Mouse (Mus musculus) ES-E14 (cell line): ENCODE measurements around the gene Gimap3. TPM values are rescaled to one million over a fixed set of nuclear protein-coding genes. Genes with fewer than 3 reads are reported as not detected.

Source experiments
- DNase-seq: peaks from one replicate; pipeline ENCODE4 v3.0.0-alpha.2; 2013; ENCODE audit warnings: low read depth, low spot score
- H3K27ac ChIP-seq: 2 replicates; pipeline ENCODE4 v1.5.1; 2012; ENCODE audit warnings: low read depth, mild to moderate bottlenecking, low read length, moderate library complexity, mixed read lengths; ENCODE audit not compliant: poor library complexity, insufficient read depth, severe bottlenecking
- H3K36me3 ChIP-seq: 2 replicates; pipeline ENCODE4 v1.6.1; 2012; ENCODE audit warnings: mild to moderate bottlenecking, low read length, moderate library complexity, mixed read lengths; ENCODE audit not compliant: control insufficient read depth, poor library complexity, insufficient read depth, severe bottlenecking
- H3K4me1 ChIP-seq, 2 experiments: fragments of 150-350 bp in 1 of 2; sonication (generic) in 1 of 2; 2 replicates each; pipeline ENCODE4 v1.6.1; 2012; ENCODE audit warnings: low read length in 2 of 2, mild to moderate bottlenecking in 1 of 2, mixed read lengths in 1 of 2; ENCODE audit not compliant: control insufficient read depth in 2 of 2, insufficient read depth in 2 of 2, poor library complexity in 1 of 2
- H3K4me3 ChIP-seq, 2 experiments: fragments of 150-350 bp in 1 of 2; sonication (generic) in 1 of 2; 2 replicates each; pipeline ENCODE4 v1.5.1; 2012; ENCODE audit warnings: low read length in 2 of 2, low read depth in 1 of 2, mild to moderate bottlenecking in 1 of 2, mixed read lengths in 1 of 2; ENCODE audit not compliant: insufficient read depth in 1 of 2, poor library complexity in 1 of 2, severe bottlenecking in 1 of 2
- H3K9ac ChIP-seq: 2 replicates; pipeline ENCODE4 v1.6.1; 2012; ENCODE audit warnings: low read depth, mild to moderate bottlenecking, low read length, mixed read lengths; ENCODE audit not compliant: poor library complexity, insufficient read depth, severe bottlenecking
- H3K9me3 ChIP-seq: fragments of 150-350 bp; sonication (generic); 2 replicates; pipeline ENCODE4 v1.6.1; 2012; ENCODE audit warnings: low read depth, mild to moderate bottlenecking, low read length; ENCODE audit not compliant: control insufficient read depth, insufficient read depth
- CHD2 ChIP-seq: IDR thresholded peaks from 2 replicates; pipeline ENCODE4 v1.6.1; 2014; ENCODE audit warnings: mild to moderate bottlenecking, low read depth, low read length, inconsistent platforms
- HCFC1 ChIP-seq: IDR thresholded peaks from 2 replicates; pipeline ENCODE4 v1.6.1; 2012; ENCODE audit warnings: low read length, inconsistent platforms, borderline replicate concordance; ENCODE audit not compliant: insufficient read depth
- MAFK ChIP-seq: IDR thresholded peaks from 2 replicates; pipeline ENCODE4 v1.6.1; 2014; ENCODE audit warnings: mild to moderate bottlenecking, low read depth, low read length, inconsistent platforms; ENCODE audit not compliant: insufficient read depth
- ZC3H11A ChIP-seq: IDR thresholded peaks from 2 replicates; pipeline ENCODE4 v1.6.1; 2012; ENCODE audit warnings: low read depth, mild to moderate bottlenecking, inconsistent platforms, low read length, borderline replicate concordance
- ZNF384 ChIP-seq: IDR thresholded peaks from 2 replicates; pipeline ENCODE4 v1.6.1; 2012; ENCODE audit warnings: low read depth, low read length, inconsistent platforms
- in situ Hi-C, 2 experiments: fragments of 600-800 bp; cut with MboI; formaldehyde crosslinking; loops; one replicate each; pipeline ENCODE4 v1.15.1; 2025; ENCODE audit warnings: low sequenced_read_pairs in 2 of 2, inconsistent platforms in 1 of 2; ENCODE audit not compliant: unreplicated experiment in 2 of 2
- total RNA-seq: library from RNA; depleted of rRNA; stranded (reverse); fragments of 300-350 nt; gene quantifications from 2 replicates; pipeline ENCODE4 v1.2.3, GENCODE M21; 2012

The Gimap3 gene
- total RNA-seq, 1 experiment, result 0.09 TPM

DNA sequence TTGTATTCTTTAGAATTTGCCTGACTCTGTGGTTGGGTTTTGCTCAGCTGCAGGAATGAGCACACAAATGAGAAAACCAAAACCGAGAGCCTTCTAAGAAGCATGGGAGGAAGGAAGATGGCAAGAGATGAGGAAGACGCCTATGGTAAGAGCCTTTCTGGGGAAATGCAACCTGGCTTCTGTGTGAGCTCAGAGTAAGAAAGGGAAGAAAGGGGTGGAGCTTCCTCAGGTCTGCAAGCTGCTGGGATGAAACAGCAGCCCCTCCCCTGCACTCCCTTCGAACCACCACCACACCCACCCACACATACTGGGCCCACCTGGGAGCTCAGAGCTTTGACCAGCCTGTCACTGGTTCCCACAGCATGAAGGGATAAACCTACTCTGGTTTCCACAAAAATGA is 29.4 kb downstream of the Gimap3 start:
- Histone ChIP-seq H3K4me3 (no peak overlapping the region), H3K27ac (no peak overlapping the region), H3K4me1 (peaks cover 2 to 3% of the 10 kb centered on the region in 2 experiments; a peak in 1 of 4 replicates), H3K9ac (no peak overlapping the region), H3K9me3 (no peaks in the 10 kb centered on the region), H3K36me3 (no peaks in the 10 kb centered on the region)
- in situ Hi-C loops, result no loop called here
- no peak for DNase-seq
- TF ChIP-seq CHD2, result no peak
- no peak for TF ChIP-seq HCFC1
- TF ChIP-seq ZC3H11A, result no peak
- no peak for TF ChIP-seq MAFK
- no peak for TF ChIP-seq ZNF384

DNA sequence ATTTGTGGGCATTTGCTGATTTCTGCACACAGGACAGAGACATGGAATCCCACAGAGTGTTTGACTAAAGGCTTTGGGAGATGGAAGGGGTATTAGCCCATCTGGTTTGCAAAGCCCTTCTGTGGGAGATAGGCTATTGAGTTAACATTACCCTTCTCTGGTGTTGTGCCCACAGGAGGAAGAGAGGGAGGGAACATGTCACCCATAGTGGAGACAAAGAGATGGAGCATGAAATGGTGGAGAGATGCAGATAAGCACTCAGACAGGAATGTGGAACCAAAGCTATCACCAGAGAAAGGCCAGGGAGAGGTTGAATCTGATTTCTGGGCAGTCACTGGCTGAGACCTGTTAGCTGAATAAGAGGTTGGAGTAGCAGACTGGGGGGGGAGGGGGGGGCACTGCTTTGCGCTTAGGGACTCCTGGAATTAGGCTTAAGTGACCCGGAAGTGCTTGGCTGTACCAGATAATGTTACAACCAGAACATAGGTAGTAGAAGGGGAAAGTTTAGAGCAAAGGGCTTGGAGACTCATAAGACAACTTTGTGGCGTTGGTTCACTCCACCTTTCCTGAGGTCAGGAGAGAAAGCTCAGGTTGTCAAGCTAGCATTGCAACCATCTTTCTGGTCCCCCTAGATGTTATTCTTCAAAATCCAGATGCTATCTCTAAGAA is 30.0 kb downstream of the Gimap3 start:
- in situ Hi-C loops, result no loop called here
- no peaks in the 10 kb centered on the region for H3K9me3 ChIP-seq
- no peaks in the 10 kb centered on the region for H3K36me3 ChIP-seq
- no peak overlapping the region for H3K27ac ChIP-seq
- H3K9ac ChIP-seq, result no peak overlapping the region
- TF ChIP-seq ZNF384 (no peak), CHD2 (no peak), ZC3H11A (no peak), HCFC1 (no peak), MAFK (no peak)
- no peak overlapping the region for H3K4me3 ChIP-seq
- peaks cover 2 to 3% of the 10 kb centered on the region in 2 experiments; a peak in 1 of 4 replicates for H3K4me1 ChIP-seq
- no peak for DNase-seq

DNA sequence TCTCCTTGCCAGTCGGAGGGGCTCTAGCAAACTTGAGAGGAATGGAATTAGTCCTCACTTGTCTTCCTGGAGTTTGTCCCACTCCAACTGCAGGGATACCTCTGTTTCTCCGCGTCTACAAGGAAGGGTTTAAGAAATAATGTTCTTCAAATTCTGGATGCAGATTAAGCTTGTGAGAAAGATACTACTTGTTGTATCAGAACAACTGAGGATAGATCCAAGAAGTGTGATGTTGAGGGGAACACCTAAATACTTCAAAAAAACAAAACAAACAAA is 30.9 kb downstream of the Gimap3 start:
- in situ Hi-C loops, result no loop called here
- H3K4me1 ChIP-seq, result peaks cover 2 to 3% of the 10 kb centered on the region in 2 experiments; a peak in 1 of 4 replicates
- no peaks in the 10 kb centered on the region for H3K36me3 ChIP-seq
- no peak overlapping the region for H3K4me3 ChIP-seq
- TF ChIP-seq HCFC1 (no peak), CHD2 (no peak), ZNF384 (no peak), MAFK (no peak), ZC3H11A (no peak)
- no peak overlapping the region for H3K27ac ChIP-seq
- DNase-seq, result no peak
- no peaks in the 10 kb centered on the region for H3K9me3 ChIP-seq
- no peak overlapping the region for H3K9ac ChIP-seq

DNA sequence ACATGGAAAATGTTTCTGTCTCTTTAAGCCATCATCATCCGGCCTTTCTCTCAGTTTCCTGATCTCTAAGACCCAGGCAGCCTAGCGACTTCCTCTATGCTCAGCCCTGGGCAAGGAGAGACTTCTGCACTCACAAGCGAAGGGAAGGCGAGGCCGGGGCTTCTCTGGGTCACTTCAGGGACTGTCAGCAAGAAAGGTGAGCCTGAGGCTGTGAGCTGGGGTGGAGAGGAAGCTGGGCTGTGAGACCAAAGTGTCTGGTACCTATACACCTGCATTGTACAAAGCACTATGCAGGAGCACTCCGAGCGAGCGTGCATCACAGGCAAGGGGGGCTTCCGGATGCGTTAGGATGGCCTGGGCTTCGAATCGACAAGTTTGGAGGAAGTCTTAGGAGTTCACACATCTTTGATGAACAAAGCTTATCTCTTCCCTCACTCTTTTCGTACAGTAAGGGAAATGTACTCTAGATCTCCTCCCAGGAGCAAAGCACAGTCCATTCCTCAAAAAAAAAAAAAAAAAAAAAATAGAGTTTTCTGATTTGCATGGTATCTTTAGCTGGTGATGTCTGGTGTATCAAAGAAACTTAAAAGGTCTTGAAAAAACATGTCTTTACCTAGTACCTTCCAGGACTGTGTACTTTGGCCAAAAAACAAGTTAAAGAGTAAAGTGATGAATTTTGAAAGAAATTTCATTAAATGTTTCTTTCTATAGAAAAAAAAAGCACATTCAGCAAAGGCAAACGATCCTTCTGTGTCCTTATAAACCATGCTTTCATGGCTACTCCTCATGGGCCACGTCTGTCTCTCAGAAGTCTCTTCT is 31.5 kb downstream of the Gimap3 start, which contains the start of gene Gimap1:
Gene Gimap1 (plus strand): TSS at position 94 of the 819 bp plus-strand sequence.
- DNase-seq, result no peak
- no peak within 1 kb of the TSS for H3K4me3 ChIP-seq
- TF ChIP-seq ZC3H11A, result no peak
- TF ChIP-seq MAFK, result no peak
- TF ChIP-seq HCFC1, result no peak
- TF ChIP-seq ZNF384, result no peak
- TF ChIP-seq CHD2, result no peak
- no peak within 1 kb of the TSS for H3K9ac ChIP-seq
- H3K27ac ChIP-seq, result no peak within 1 kb of the TSS
- peaks cover 2 to 3% of the 10 kb centered on the region in 2 experiments; a peak in 1 of 4 replicates for H3K4me1 ChIP-seq
- H3K9me3 ChIP-seq, result no peaks in the 10 kb centered on the region
- no peaks in the 10 kb centered on the region for H3K36me3 ChIP-seq
- in situ Hi-C loops, result no loop called here

DNA sequence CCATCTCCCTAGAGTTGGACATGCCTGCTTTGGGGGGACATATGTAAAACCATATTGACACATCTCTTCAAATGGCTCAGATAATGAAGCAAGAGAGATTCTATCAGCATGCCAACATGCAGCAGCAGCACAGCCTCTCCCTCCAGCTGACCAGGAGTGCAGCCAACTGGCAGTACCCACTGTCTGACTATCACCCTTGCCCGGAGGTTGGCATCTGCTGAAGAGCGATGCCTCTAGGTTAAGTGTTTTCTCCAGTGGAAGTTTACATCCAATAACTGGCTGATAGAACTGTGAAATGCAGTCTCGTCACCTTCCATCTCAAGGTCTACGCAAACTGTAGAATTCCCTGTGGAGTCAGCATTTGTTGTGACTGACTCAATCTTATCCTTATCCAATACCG is 33.0 kb downstream of the Gimap3 start:
- H3K4me3 ChIP-seq, result no peak overlapping the region
- no peak overlapping the region for H3K27ac ChIP-seq
- TF ChIP-seq ZNF384 (no peak), CHD2 (no peak), MAFK (no peak), ZC3H11A (no peak), HCFC1 (no peak)
- DNase-seq, result no peak
- in situ Hi-C loops, result no loop called here
- peaks cover 2 to 3% of the 10 kb centered on the region in 2 experiments; a peak in 1 of 4 replicates for H3K4me1 ChIP-seq
- no peaks in the 10 kb centered on the region for H3K9me3 ChIP-seq
- H3K36me3 ChIP-seq, result no peaks in the 10 kb centered on the region
- no peak overlapping the region for H3K9ac ChIP-seq
